Mouse (Mus musculus): Measurements from ENCODE around the gene Daglb.

Daglb gene

DNA sequence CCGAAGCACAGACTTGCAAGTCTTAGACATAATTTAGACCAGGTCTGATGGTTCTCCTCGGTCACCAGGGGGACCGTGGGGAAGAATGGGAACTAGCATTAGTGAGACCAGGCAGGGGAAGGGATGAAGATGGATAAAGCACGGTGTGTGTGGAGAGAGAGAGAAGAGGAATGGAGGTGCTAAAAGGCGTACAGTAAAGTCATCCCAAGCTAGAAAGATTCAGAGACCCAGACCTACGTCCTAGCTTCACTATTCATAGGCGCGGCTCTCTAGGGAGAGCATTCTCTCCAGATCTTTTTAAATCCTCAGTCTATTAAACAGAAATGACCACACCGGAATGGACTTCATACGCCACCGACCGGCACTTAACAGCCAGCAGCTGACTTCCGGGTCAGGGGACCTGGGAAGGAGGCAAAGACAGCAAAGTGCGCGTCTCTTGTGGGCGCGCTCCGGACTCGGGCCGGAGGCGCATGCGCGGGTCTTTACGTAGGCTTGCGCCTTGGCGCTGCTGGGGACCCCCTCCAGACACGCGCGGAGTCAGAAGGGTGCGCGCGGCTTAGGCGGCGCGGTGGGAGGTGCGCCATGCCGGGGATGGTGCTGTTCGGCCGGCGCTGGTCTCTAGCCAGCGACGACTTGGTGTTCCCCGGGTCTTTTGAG lies at the start of gene Daglb:
Gene Daglb (plus strand): TSS at position 485 of the 657 bp plus-strand sequence.
- DNase-seq: peak; percentile 92

DNA sequence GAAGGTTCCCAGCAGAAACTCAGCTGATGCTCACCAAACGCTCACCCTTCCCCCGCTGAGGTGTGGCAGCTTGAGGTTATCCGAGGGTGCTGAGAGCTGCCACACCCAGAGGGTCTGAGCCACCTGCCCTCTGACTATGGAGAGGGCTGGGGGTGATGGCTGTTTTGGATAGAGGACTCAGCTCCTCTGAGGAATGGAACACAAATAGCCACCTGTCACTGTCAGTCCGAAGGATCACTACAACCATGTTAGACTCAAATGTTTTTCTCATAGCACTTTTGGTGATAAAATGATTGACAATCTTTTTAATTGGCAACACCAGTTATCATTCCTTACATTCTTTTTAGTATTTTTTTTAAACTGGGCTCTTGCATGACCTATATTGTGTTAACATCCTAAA lies 42.9 kb upstream of the Daglb start:
- DNase-seq: no peak

DNA sequence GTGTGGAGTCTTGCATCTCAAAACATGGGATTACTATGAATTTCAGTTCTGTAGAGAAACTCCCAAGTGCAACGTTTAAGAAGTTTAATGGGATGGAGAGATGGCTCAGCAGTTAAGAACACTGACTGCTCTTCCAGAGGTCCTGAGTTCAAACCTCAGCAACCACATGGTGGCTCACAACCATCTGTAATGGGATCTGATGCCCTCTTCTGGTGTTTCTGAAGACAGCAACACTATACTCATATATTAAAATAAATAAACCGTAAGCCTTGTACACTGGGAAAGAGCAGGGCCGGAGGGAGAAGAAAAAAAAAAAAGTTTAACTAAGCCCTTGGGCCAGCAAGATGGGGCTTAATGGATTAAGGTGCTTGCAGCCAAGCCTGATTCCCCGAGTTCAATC lies 41.4 kb upstream of the Daglb start:
- no peak for DNase-seq

DNA sequence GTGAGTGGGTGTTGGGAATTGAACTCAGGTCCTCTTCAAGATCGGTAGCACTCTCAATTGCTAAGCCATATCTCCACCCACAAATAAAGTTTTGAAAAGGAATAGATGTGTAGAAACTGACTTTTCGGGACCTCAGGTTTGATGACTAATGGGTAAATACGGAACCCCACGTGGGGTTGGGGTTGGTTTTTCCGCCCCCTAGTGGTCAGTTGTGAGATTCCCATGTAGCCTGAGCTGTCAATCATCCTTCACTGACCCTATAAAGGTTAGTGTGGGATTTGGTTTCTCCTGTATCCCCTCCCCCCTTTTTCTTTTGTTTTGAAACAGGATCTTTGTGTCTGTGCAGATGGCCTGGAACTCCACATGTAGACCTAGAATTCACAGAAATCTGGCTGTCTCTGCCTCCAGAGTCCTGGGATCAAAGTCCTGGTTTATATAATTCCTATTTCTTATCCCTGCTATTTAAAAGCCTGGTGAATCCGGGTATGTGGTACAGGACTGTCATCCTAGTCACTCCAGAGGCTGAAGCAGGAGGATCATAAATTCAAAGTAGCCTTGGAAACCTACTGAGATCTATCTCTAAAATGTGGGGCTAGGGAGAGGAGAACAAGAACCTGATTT lies 40.4 kb upstream of the Daglb start:
- DNase-seq: peak; percentile 34

DNA sequence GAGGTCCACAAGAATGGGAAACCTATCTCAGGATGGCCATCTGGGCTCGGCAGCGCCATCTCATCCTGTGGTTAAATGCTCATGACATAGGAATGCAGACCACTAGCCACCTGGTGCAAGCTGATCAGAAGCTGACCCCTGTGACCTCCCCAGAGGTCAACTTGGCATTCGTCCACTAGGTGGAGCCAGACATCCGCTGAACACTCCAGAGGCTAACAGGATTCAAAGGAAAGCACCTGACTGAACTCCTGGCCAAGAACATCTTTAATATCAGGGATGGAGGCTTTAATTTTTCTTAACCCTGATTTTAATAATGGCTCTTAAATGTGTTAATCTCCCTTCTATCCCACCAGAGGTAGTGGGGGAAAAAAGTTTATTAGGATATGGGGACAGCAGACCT lies 30.0 kb upstream of the Daglb start:
- peak; percentile 39 for DNase-seq

DNA sequence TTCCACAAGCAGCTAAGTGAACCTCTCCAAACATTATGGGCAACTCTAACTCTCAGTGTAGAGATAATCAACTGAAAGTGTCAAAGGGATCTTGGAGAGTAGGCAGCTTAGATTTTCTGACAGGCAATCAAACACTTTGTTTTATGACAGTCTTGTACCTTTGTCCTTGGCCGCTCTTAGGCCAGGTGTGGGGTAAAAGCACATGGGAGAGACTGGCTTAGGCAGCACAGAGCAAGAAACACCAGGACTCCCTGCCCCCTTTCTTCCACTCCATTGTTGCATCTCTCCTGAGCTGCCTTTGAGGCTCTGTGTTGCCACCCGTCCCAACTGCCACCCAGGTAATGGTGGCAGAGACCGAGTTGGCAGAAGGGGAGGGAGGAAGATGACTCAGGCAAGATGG lies 23.1 kb upstream of the Daglb start:
- DNase-seq: no peak

DNA sequence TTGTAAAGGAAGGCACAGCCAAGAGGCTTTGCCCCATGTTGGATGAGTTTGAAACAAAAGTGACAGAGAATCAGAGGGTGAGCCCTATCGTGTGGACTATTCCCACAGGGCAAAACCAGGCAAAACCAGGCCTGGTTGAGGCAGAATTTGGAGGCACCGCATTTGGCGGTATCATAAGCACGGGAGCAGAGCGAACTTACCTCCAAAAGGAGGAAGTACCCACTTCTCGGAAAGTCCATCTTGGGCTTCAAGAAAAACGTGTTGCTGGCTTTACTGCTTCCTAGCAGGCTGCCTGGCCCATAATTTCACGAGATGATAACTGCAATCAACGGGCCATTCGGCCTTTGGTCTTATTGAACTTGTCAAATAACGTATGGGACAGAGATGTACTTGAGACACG lies 22.6 kb upstream of the Daglb start:
- no peak for DNase-seq

DNA sequence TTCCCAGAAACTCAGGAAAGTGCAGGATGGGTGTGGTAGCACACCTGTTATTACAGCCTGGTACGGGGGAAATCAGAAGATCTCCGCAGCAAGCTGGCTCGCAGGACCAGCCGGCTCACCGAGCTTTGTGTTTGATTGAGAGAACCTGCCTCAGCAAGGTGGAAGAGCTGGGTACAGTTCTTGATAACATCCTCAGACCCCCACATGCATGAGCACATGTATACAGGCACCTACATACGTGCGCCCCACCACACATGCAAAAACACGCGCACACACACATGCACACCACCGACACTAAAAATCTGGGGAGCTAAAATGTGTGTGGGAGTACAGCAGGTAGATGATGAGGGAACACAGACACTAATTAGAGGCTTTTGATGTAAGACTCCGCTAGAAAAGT lies 713 bp upstream of the Daglb start:
- DNase-seq: no peak

DNA sequence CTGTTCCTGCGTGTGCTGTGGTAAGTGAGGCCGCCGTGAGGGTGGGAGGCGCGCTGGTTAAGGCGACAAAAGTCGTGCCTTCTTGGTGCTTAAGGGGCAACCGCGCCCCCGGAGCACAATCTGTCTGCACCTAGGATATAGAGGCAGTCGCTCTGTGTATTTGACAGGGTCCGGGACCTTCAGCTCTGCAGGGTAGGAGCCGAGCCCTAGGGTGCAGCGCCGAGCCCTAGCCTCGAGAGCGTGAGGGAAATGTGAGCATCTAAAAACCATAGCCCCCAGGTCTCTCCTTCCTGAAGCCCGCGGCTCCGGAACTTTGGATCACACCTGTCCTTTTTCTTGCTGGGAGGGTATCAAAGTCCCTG lies 354 bp downstream of the Daglb start:
- DNase-seq: no peak

DNA sequence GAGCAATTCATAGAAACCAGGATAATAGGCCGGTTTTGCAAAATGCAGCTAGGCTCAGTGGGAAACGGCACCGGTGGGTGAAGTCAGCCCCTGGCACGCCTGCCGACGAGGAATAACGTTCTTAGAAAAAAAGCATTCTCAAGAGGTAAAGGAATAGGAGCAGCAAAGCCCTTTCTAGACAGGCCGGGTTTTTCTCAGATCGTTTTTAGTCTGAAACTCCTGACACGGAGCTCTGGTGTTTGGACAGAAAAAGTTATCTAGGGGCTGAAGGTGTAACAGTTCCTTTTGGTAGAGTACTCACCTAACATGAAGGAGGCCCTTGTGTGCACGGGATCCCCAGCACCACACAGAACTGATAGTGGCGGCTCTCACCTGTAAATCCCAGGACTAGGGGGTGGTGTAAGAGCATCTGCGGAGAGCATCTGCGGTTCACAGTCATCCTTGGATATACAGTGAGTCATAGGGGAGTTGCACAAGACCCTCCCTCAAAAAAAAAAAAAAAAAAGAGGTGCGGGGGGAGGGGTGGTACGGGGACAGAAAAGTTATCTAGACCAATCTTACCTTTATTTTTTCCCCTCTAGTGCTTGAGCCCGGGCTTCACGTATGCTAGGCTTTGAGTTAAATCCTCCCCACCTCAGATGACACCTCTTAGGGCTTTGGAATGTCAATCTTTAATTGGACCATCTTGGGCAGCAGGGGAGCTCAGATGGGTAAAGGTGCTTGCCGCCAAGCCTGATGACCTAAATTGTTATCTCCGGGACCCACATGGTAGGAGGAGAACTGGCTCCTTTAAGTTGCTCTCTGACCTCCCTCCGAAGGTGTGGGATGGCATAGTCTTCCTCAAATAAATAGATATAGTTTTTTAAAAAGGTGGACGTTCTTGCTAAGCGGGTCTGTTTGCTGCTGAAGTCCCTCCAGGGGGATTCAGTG lies 1.0 kb downstream of the Daglb start:
- DNase-seq: no peak

DNA sequence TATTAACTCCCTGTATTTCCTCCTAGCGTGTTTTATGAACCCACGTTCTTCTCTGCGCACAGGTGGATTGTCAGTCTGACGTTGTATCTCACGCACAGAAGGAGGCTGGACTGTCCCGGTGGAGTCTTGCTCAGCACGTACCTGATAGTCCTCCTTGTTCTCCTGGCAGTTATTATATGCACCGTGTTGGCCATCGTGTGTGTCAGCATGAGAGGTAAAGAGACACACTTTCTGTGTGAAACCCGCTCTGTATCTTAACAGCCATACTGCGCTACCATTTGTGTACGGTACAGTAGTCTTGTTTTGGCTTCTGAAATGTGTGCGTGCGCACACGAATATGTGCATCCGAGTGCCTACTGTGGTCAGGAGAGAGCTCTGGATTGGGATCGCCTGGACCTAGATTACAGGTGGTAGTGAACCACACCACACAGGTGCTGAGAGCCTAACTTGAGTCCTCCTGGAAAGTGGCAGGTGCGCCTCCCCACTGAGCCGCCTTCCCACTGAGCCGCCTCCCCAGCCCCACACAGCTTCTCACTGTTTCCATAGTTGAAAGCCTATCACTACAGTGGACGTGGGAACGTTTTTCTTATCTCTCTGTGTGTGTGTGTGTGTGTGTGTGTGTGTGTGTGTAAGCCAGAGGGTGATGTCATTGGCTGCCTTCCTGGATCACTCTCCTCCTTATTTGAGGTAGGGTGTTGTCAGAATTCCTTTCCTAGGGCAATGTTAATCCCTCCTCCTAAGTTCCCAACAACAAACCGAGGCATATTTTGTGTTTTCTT lies 2.7 kb downstream of the Daglb start:
- DNase-seq: no peak

DNA sequence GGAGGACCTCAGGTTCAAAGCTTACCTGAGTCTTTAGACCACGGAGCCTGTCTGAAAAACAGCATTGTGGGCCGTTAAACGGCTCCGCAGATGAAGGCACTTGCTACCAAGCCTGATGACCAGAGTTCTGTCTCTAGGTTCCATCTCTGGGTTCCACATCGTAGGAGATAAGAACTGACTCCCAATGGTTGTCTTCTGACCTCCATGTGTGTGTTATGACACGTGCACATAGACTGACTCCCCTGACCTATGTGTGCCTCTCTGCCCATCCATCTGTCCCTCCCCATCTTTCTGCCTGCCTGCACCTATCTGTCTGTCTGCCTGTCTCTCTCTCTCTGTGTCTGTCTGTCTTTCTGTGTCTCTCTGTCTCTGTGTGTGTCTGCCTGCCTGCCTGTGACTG lies 3.5 kb downstream of the Daglb start:
- no peak for DNase-seq

DNA sequence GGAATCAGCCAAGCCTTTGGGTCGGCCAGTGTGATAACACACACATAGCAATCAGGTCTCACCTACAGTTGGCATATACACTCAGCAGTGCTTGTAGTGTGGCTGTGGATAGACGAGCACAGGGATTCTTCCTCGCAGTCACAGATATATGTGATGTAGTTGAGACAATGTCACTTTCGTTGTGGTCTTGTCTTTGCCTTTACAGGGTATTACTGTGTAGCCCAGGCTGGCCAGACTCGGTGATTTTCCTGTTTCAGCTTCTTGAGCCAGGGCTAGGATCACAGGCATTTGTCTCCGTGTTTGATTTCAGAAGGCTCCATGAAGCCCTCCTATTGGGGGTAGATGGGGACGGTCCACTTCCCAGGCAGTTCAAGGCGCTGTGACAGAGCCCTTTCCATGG lies 5.2 kb downstream of the Daglb start:
- DNase-seq: no peak

DNA sequence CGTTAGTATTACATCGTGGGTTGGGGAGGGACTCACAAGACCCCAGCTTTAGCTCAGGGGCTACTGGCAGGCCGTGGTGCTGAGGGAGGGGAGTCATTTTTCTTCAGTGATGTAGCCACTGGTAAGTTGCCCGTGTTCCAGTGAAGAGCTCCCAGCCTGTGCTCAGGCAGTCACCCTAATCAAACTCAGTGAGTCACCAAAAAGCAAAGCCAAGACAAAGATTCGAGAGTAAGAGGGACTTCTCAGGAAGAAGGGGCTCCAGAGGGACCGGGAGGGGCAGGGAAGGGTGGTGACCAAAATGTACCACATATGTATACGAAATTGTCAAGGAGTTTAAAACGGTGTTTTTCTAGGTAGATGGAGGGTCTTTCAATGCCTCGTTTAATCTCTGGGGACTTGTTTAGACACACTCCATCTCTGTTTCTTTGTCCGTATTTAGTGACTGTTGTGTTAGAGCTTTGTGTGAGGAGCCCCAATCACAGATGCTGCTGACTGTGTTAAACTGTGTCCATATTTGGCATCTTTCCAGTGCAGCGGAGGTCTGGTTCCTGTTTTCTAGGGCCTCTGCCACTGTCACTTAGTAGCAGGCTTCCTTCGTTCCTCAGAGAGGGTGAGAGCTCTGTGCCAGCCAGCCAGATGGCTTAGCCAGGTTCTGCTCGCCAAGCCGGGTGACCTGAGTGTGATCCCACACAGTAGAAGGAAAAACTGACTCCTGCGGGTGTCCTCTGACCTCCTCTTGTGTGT lies 6.2 kb downstream of the Daglb start:
- no peak for DNase-seq

DNA sequence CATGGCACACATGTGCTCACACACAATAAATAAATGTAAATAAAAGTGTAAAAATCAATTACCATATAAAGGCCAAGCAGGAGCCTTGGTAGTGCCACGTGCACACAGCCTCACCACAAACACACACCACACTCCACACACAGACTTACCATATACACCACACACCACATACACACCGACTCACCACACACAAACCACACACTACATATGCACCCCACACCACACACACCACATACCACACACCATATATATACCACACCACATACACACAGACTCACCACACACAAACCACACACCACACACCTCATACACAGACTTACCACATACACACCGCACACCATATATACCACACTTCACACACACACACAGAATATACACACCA lies 6.8 kb downstream of the Daglb start:
- DNase-seq: no peak

DNA sequence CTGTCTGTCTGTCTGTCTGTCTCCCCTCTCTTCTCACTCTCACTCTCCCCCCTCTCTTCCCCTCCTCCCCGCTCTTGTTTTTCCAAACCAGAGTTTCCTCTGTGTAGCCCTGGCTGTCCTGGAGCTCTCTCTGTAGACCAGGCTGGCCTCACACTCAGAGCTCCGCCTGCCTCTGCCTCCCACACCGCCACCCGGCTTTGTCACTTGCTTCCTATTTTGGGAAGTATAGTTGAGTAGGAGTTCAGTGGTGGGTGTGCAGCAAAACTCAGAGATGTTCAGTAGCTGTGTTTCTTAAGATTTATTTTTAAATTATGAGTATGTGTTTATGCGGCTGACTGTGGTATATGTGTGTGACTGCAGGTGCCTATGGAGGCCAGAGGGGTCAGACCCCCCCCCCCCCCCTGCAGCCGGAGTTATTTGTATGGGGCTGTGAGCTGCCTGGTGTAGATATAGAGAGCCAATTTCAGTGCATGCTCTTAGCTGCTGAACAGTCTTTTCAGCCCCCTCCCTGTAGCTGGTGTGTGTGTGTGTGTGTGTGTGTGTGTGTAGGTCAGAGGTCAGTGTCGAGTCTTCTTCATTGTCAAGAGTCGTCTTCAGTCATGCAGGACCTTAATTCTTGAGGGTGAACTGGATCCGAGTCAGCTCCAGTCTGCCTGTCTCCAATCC lies 7.7 kb downstream of the Daglb start:
- DNase-seq: peak; percentile 86

DNA sequence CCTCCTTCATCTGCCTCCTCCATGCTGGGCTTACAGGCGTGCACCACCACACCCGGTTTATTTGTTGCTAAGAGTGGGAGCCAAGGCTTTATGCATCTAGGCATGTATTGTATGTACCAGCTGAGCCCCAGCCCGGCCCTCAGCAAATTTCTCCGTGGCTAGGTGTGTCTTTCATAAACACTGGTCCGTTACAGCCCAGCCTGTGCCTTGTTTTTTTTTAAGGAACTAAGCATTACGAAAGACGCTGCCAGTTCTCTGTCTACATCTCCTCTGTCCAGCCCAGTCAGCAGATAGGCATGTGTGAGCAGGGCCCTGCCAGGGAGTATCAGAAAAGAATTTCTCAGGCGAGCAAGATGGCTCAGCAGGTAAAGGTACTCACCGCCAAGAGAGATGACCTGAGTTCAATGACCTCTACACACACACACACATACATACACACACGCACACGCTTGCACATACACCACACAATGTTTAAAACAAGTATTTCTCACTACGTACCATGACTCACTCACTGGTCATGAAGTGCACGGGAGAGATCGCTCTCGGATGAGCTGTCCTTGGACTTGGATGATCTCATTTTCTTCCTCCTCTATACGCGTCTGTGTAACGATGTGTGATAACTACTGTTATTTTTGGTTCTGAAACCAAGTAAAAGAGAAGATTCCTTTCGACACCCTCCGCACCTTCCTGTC lies 10.9 kb downstream of the Daglb start:
- peak; percentile 46 for DNase-seq

DNA sequence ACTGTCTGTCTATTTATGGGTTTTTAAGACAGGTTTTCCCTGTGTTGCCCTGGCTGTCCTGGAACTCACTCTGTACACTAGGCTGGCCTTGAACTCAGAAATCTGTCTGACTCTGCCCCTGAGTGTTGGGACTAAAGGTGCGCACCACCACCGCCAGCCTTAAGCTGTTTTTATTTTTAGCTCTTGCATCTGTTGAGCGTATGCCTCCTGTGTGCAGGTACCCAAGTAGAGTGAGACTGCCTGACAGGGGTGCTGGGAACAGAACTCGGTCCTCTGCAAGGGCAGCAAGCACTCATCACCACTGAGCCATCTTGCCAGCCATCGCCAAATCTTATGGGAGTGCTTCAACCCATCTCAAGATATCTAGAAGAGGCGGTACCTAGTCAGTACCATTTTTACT lies 11.6 kb downstream of the Daglb start:
- DNase-seq: no peak

DNA sequence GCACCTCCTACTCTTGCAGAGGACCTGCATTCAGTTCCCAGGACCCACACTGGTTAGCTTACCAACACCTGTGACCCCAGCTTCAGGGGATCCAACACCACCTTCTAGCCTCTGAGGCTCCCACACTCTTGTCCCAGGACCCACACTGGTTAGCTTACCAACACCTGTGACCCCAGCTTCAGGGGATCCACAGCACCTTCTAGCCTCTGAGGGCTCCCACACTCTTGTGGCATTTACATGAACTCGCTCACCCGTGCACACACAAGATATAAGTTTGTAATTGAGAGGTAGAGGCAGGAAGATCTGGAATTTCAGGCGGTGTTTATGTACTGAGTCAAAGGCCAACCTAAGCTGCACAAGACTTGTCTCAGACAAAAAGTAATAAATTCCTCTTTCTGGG lies 13.5 kb downstream of the Daglb start:
- DNase-seq: no peak

DNA sequence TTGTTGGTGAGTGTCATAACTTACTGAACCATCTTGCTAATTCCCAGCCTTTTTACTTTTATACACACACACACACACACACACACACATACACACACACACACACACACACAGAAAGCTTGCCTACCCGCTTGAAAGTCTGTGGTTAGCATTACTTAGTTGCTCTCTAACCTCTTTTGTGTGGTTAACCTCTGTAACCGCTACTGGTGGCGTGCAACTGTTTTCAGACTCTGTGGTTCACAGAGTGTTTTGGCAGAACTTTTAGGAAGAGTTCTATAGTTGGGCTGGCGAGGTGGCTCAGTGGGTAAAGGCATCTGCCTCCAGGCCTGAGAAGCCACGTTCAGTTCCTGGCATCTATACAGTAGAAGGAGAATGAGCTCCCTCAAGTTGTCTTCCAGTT lies 20.6 kb downstream of the Daglb start:
- no peak for DNase-seq

DNA sequence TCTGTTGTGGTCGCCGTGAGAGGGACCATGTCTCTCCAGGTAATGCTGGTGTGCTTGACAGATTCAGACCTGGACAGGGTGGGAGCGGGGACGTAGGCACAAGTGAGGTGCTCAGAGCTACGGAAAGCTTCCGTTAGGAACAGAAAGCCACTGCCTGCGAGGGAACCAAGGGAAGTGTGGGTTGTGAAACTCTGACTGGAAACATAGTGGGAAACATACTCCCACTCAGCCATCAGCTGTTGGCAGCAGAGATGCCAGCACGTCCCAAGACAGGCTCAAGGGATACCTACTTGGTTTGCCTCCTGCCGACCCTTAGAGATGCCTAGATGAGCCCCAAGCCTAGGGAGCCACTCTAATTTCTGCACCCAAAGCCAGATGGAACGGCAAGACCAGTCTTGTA lies 22.8 kb downstream of the Daglb start:
- peak; percentile 56 for DNase-seq
